Mouse (Mus musculus) right cerebral cortex, postnatal 36 days (tissue): ENCODE results near the gene Gpc6.

Source experiments
- DNase-seq, 2 experiments: peaks; one replicate each; pipeline ENCODE4 v3.0.0; 2022; ENCODE audit warnings: low spot score in 2 of 2, mixed read lengths in 1 of 2

Gpc6 gene

DNA sequence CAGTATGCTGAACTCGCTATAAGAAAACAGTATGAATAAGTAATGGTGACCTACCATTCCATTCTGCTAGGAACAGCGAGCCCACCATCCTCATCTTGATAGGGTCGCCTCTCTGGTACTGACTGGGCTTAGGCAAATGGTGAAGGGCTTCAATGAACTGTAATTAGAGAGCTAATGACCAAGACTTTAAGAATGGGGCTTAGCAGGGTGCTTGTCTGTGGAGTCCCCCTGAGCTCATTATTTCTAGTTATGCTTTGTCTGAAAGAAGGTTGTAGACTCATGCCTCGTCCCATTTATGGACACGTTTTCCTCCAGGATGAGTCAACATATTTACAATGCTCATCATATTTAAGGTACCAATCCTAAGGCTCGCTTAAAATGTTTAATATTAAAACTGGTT lies 313.1 kb downstream of the Gpc6 start:
- no peak for DNase-seq

GRCm38 (mm10) chr14:117239694-117240427 lies 314.7 kb downstream of the Gpc6 start:
- no peak for DNase-seq

DNA sequence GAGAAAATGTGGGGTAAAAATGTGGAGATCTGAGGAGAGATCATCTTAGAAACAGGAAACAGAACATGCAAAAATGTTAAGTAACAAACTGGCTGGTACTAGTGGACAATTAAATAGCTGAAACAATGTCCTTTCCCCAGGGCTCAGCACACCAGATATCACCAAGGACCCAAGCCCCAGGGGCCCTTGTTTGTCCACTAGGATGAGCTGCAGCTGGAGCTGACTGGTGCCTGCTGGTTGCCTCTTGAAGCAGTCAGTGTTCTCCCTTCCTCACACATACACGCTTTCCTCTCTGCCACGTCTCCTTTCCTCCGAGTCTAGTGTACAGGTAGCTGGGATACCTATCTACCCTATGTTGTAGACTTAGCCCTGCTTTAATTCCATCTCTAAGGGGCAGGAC lies 320.5 kb downstream of the Gpc6 start:
- DNase-seq: no peak

DNA sequence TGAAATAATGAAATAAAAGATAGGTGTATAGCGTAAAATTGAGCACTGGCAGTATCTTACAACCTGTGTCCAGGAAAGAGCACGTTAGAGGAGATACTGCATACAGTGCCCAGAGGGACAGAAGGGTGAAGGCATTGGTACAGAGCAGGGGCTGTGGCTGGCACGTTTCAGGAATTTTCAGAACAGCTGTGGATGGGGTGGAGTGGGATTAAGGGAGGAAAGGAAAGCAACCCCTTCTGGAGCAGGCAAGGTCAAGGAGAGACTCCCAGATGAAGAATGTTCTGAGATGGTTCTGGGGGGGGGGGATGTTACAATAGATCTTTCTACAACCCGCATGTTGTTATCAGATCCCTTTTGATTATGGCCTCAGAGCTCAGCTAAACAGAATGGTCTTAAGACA lies 331.1 kb downstream of the Gpc6 start:
- no peak for DNase-seq

DNA sequence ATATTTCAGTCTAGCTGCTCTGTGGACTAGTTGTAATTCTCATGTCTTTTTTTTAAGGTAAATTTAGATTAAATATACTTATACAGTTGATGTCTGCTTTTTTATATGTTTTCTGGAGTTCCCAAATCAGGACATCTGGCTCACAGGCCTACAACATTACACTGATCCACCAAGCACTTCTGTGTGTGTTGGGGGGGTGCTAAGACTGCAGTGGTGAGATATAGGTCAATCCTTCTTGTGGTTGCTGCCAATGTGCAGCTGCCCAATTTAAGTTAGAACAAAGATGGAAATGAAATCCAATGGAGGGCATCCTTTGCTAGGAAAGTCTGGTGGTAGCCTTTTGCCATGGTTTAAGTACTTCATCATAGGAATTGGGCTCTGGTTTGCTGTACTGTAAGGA lies 340.5 kb downstream of the Gpc6 start:
- peak in 1 of 2 experiments; percentile 10 for DNase-seq

GRCm38 (mm10) chr14:117267823-117268601 lies 342.9 kb downstream of the Gpc6 start:
- DNase-seq: no peak

DNA sequence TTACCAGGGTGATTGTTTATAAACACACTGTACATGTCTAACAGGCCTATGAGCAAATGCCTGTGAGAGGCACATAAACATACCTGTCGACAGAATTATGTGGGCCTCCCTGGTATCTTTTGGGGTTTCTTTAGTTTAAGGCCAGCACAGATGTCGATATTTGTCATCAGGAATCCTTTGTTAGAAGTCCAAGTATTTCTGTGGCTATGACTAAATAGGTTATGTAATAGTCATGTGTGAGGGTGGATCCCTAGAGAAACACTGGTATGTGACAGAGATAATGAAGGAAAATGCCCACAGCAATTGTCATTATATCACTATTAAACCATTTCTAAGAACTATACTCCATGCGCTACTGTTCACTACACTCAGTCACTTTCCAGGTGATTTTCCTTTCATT lies 358.5 kb downstream of the Gpc6 start:
- DNase-seq: no peak

DNA sequence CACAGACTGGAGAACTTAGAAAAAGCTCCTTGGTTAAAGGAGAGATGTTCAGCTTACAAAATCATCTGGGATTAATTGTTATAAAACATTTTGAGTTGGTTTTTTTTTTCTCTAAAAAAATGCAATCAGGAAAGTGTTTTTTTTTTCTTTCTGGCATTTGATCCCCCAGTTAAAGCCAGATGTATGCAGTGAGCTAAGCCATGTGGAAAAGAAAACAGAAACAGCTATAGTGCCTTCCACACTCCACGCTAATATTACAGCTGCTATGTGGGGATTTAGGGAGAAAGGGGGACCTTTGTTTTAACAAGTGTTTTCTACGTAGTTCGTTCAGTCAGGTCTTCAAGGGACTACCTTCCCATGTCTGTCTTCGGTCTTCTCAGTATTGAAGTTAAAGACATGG lies 368.6 kb downstream of the Gpc6 start:
- DNase-seq: no peak

DNA sequence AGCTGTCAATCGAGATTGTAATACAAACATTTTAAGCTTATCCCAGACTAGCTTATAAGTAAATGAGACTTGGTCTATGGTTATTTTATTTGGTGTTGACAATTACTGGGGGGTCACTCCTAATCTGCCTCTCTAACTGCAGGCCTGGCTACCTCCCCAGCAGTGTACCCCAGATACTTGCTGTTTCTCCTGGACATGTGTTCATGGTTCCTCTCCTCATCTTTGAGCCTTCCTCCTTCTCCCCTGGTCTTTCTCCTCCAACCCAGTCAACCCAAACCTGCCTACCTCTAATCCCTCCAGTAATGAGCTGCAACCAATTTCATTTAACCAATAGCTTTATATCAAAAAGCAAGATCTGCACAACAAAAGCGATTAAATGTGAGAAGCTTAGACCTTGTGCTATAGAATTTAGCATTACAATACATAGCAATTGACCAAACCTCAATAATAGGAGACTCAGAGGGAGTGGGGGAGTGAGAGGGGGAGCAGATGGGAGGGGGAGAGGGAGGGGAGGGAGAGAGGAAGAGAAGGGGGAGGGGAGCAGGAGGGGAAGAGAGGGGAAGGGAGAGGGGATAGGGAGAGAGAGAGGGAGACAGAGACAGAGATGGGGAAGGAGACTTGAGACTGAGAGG lies 371.2 kb downstream of the Gpc6 start:
- DNase-seq: no peak

GRCm38 (mm10) chr14:117301019-117301418 lies 375.9 kb downstream of the Gpc6 start:
- DNase-seq: no peak

GRCm38 (mm10) chr14:117303901-117304722 lies 379.0 kb downstream of the Gpc6 start:
- DNase-seq: no peak

DNA sequence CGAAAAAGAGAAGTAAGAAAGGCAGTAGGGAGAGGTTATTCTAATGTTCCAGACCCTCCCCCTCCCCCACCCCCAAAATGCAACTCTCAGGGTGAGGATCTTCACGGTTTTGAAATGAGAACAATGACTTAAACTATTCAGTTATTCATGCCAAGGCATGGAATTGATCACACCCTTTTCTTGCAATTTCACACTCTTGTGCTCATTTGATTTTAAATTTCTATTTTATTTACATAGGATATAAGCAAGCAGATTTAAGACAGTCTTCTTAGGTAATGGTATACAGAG lies 379.6 kb downstream of the Gpc6 start:
- DNase-seq: no peak

- DNase-seq: no peak
Measured at GRCm38 (mm10) chr14:117309997-117310520, 384.9 kb downstream of the Gpc6 start.

- no peak for DNase-seq
Measured at GRCm38 (mm10) chr14:117324214-117324613, 399.1 kb downstream of the Gpc6 start.

DNA sequence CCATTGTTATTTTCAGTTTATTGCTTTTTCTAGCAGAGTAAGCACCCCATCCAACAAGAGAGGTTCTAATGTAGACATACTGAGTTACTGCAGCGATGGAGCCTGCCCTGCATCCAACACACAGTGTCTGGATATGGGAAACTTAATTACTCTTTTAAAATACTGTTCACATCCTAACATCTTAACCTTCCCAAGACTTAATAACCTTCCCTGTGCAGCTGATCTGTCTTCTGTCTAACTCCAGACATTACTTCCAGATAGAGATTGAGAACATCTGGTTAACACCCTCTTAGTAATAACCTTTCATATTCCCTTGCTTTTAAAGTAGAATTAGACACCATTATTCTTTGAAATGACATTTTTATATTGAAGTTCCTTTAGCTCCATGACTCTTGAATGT lies 407.1 kb downstream of the Gpc6 start:
- DNase-seq: no peak

DNA sequence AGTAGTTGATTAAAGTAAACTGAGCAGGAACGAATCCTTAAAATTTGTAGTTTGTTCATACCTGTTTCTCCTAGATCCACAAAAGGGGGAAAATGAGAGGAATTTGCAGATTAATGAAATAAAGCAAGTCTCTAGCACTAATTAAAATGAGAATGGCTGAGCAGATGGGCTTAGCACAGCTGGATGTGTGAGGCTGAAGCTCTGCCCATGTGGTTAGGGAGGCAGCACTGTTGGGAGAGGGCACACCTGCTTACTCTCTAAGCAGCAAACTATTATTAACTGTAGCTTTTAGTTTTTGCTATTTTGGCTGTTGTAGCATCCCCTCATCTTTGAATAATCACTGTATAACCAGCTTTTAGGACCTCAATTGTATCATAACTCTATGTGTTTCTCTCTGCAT lies 412.2 kb downstream of the Gpc6 start:
- DNase-seq: no peak

DNA sequence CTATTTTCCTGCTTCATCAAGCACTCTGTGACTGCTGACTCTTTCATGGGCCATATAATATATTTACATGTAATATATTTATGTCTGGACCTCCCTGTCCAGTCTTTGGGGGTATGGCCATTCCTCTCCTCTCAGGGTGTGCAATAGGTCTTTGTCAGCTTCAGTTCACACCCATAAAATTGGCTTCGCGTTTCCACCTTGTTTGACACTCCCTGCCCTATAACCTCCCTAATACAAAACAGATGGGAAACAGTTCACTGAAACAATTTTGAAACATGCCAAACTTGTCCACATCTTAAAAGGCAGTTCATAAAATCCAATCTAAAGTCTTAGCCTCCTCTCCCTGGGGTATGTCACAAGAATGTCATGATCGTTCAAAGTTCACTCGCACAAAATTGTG lies 415.4 kb downstream of the Gpc6 start:
- no peak for DNase-seq

- no peak for DNase-seq
Measured at GRCm38 (mm10) chr14:117344505-117344904, 419.4 kb downstream of the Gpc6 start.

GRCm38 (mm10) chr14:117346372-117346885 lies 421.3 kb downstream of the Gpc6 start:
- no peak for DNase-seq

DNA sequence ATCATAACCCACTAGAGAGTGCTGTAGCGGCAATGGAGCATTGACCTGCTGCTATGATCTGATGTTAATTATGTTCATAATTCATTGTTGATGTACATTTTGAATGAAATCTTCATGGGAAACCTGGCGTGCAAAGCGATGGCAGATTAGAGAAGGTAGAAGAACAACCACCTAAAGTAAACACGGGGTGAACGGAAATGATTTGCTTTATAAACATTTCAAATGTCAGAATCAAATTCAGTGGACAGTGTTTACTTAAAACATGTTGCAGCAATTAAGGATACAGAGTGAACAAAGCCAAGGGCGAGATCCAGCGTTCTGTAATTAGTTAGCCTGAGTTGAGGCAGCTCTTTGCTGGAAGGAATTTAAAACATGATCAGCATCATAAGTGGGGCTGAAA lies 426.2 kb downstream of the Gpc6 start:
- no peak for DNase-seq

- no peak for DNase-seq
Measured at GRCm38 (mm10) chr14:117361155-117361964, 436.2 kb downstream of the Gpc6 start.
